Mouse (Mus musculus) lung, adult 18-20 months (tissue): Measurements from ENCODE around the gene Secisbp2l.
A peak's percentile ranks its signal among the peaks of the same experiment; 100 is the strongest.

Experiments
- DNase-seq, 2 experiments: peaks; one replicate each; pipeline ENCODE4 v3.0.0; 2022; ENCODE audit warnings: mixed read lengths in 2 of 2

Secisbp2l gene

GRCm38 (mm10) chr2:125782719-125783109, at the start of gene Secisbp2l:
TSS of gene Secisbp2l (minus strand) at chr2:125782870.
- peak; percentile 95 to 96 for DNase-seq

GRCm38 (mm10) chr2:125829924-125830323, 47.3 kb upstream of the Secisbp2l start:
- DNase-seq, result no peak

- peak in 1 of 2 experiments; percentile 4 for DNase-seq
Observed at GRCm38 (mm10) chr2:125827898-125828297, 45.2 kb upstream of the Secisbp2l start.

GRCm38 (mm10) chr2:125826201-125826600, 43.5 kb upstream of the Secisbp2l start:
- peak; percentile 6 to 51 for DNase-seq

- no peak for DNase-seq
Observed at GRCm38 (mm10) chr2:125820397-125820796, 37.7 kb upstream of the Secisbp2l start.

DNA sequence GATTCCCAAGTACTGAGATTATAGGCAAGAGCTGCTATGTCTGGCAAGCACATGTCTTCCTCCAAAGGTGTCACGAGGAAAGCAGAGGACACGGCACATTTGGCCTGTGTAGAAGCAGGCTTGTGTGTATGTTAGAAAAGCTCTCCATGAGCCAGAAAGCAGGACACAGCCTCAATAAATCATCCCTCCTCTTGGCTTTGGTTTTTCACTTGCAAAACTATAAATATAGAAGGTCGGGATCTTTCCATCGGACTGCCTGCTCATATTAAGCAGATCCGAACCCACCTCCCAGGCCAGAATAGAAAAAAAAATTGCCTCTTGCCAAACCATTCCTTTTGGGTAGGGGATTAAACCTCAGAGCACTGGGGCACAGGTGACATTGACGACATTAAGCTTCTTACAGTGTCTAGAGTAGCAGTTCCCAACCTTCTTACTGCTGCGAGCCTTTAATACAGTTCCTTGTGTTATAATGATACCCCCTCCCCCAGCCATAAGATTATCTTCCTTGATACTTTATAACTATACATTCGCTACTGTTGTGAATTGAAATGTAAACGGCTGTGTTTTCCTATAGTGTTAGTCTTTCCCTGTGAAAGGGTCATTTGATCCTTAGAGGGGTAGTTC, 31.4 kb upstream of the Secisbp2l start:
- DNase-seq, result no peak

GRCm38 (mm10) chr2:125811332-125811731, 28.7 kb upstream of the Secisbp2l start:
- no peak for DNase-seq

DNA sequence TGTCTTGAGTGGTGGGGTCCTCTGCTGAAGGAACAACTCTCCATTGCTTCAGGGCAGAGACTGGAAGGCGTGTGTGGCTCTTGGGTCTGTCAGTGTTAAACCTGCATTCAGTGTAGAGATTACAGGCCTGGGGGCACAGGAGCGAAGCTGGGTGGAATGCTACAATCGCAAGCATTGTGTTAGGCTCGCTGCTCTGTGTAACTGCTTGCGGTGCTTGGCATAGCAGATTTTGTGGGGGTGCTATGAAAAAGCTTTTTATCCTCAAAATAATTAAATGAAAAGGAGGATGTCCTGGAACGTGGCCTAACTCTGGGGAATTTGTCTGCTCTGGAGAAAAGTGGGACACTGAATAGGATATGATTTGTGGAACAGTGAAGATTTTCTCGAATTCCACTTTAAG, 26.9 kb upstream of the Secisbp2l start:
- DNase-seq, result no peak

DNA sequence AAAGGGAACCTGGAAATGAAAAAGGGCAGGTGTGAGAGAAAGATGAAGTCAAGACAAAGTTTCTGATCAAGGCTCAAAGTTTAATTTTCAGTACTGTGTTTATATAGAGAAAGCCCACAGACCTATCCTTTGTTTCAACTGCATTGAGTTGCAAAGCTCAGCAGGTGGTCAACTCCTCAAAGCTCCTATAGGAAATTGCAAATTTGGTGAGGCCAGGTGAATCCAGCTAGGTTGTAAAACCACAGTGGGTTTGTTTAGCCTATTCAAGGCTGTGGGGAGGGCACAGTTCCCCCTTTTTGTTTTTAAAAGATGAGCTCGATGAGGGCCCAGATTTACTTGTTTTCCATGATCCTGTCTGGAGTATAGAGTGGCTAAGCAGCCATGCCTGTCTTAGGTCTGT, 23.2 kb upstream of the Secisbp2l start:
- no peak for DNase-seq

DNA sequence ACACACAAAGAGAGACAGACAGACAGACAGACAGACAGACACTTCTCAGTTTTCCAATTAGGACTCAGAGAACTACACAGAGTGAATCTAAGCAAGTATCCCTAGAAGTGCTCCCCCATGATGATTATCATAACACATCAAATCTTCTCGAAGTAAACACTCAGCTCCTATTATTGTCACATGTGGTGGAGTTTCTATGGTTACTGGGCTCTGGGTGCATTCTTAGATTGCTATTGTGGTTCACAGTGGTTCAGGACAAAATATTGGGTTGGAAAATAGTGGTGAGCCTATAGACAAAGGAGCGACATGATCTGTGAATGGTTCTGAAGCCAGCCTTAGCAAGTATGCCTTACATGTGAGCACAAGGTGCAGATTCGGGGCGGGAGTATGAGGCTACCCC, 19.3 kb upstream of the Secisbp2l start:
- DNase-seq, result no peak

DNA sequence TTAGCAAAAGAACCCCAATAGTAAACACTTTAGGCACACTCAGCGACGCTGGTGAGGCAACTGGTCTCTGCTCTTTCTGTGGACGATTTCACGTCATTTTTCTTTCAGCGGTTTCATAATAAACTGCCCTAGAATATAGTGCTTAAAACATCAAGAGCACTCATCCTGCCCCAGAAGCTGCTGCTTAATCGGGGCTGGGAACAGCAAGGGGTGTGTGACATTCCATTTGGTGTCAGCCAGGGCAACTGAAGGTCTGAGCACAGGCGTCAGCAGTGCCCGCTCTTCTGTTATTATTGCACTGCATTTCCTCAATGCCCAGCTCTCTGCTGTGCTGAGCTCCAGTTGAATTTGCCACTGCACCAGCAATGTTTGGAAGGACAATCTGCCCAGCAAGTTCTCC, 18.4 kb upstream of the Secisbp2l start:
- DNase-seq, result peak; percentile 73 to 82

DNA sequence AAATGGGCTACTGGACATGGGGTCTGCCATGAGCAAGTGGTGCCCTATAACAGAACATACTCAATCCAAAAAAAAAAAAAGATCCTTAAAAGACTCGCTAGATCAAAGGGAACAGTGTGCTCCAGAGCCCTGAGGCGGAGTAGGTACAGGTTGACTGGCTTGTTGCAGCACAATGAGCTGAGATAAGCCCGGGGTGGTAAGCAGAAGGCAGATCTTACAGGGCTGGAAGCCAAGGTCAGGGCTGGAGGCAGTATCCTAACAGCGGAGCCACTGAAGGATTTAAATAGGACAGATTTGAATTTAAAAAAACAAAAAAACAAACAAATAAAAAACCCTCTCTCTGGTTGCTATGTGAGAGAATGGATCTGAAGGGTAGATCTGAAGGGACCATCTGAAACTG, 17.8 kb upstream of the Secisbp2l start:
- DNase-seq, result peak; percentile 34 to 62

- no peak for DNase-seq
Observed at GRCm38 (mm10) chr2:125797872-125798271, 15.2 kb upstream of the Secisbp2l start.

DNA sequence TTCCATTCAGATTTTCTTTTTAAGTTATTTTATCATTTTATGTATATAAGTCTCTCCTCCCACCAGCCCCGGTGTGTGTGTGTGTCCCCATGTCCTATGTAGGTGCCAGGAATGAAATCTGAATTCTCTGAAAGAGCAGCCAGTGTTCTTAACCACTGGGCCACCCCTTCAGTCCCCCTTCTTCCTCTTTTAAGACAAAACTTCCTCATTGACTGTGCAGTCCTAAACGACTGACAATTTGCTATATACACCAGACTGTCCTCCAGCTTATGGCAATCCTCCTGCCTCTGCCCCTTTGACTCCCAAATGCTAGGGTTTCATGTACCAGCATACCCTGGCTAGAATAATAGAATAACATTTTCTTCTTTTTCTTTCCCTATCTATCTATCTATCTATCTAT, 12.4 kb upstream of the Secisbp2l start:
- DNase-seq, result no peak

DNA sequence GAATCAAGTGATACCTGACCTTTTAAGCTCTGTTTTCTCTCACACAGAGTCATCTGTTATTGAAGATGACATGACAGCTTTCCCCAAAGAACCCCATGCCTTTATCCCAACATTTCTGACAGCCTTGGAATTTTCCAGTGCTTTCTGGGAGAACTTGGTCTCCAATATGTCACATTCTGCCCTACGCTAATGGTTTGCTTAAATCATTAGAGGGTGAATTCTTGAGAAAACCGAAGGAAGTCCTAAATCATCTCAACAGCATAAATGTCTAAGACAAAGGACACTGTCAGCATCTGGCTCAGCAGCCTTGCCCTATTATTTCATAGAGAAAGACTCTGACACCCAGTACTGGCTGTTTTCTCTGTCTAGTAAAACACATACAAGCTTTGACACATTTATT, 11.5 kb upstream of the Secisbp2l start:
- no peak for DNase-seq

GRCm38 (mm10) chr2:125792879-125793261, 10.2 kb upstream of the Secisbp2l start:
- DNase-seq, result peak; percentile 67 to 77

GRCm38 (mm10) chr2:125792144-125792878, 9.6 kb upstream of the Secisbp2l start:
- DNase-seq, result peak; percentile 87 to 92

DNA sequence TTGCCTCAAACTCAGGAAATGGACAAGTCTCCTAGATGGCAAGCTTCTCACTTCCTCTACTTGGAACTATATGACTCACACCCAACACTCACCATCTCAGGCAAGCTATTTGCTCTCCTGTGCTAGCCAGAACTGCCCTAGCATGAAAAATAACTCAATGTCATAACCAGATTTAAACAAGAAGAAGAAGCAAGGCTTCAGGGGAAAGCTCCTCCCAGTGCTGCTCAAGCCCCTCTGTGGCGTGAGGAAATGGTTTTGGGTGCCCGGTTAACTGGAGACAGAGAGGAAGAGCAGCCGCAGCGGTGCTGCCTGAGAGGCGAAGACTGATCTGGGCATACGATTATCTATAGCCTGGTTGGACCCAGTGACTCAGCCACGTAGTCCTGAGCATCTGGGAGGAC, 8.8 kb upstream of the Secisbp2l start:
- peak in 1 of 2 experiments; percentile 28 for DNase-seq

DNA sequence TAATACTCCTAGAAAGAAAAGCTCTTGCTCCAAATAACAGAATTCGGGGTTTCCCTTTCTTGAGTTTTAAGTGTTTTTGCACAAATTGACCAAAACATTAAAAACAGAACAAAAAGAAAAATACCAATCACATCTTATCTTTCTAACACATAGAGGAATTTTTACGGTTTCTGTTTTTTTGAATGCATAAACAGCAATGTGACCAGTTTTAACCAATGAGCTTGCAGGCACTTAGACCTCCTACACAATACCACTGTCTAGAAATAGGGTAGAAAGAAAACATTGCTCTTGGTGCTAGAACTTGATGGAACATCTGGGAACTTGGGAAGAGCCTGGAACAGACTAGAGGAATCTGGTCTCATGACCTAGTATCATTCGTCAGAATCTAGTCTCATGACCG, 7.6 kb upstream of the Secisbp2l start:
- DNase-seq, result no peak

- DNase-seq, result no peak
Observed at GRCm38 (mm10) chr2:125789265-125789664, 6.6 kb upstream of the Secisbp2l start.

- no peak for DNase-seq
Observed at GRCm38 (mm10) chr2:125788785-125789184, 6.1 kb upstream of the Secisbp2l start.

DNA sequence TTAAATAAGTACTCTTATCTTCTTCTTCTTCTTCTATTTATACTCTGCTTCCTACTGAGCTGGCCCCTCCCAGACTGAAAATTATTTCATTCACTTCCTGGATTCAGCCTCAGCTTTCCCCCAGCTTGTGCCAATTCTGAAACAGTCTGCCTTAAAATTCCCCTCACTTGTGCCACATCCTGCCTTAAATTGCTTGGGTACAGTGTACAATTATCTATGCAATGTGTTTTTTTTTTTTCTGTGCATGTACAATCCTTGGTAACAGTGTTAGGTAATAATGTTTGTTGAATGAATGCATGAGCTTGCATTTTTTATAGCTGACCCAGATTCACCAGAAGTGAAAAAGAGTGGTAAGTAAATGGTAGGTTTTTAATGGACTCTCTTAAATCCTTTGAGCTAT, 5.7 kb upstream of the Secisbp2l start:
- no peak for DNase-seq

DNA sequence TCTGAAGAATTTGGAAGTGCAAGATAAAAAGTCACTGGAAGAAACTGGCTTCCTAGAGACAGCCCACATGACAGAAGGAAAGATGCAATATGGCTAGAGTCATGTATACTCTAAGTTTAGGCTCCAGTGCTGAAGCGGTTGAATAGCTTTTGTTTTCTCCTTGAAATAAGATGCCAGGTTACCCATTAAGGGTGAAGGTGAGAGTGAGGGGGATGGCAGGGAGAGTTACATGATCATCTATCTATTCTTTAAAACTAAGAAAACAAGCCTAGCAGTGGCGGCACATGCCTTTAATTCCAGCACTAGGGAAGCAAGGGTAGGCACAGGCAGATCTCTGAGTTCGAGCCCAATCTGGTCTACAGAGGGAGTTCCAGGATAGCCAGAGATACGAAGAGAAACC, 2.4 kb upstream of the Secisbp2l start:
- DNase-seq, result no peak

DNA sequence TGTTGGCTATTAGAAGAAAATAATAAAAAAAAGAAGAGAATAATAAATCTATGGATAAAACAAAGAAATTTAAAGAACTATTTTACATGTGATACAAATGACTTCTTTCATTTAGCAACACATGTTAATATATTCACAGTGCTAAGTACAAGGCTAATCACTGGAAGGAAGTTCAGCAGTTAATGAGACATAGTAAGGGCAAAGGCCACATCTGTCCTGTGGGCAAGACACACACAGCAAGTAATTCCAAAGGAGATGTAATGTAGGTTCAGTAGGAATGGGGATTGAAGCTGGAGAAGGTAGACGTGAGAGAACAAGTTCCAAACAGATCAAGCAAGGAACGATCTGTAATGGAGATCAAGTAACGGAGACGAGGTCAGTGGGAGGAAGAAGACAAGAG, 1.7 kb upstream of the Secisbp2l start:
- DNase-seq, result no peak

DNA sequence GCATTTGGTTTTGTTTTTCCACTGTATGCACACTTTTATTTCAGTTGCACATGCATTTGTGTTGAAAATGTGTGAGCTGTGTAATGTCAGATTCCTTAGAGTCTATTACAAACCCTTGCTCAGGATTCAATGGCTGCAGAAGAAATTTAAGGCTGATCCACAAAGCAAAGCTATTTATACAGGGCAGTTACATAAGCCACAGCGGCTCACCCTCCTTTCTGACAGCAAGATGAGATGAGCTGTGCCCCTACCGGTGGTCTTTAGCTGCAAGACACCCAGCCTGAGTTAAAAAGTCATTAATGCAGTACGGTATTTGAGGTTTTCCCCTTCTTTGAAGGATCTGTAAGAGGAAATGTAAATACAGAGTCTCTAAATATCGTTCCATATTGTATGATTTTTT, 1.2 kb upstream of the Secisbp2l start:
- DNase-seq, result no peak
